Mouse (Mus musculus): Measurements from ENCODE around the gene Hmga1.

DNA sequence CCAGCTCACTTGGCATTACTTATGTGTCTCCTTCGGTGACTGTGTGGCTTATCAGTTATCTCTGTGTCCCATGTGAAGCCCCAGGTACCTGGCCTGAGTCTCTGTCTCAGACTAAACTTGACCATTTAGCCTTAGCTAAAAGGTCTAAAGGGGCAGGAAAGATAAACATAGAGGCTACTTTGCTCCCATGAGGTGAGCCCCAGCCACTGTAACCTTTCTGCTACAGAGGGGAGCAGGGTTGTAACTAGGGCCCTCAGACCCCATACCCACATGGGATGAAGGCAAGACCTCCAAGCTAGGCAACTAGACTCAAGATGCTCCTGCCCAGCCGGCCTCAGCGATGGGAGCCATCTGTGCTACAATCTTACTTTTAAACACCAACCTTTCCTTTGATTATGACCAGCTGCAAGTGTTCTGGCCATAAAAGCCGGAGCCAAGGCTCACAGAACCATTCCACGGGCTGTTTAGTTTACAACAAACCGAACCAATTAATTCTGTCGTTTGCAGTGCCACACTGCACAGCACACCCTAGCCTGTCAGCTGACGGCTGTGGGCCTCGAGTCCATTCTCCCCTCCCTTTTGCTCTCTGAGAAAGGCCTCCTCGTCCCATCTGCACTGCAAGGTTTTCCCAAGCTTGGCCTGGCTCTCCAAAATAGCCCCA is 18.9 kb downstream of the Hmga1 start:
- TF ChIP-seq POLR2A (IDR thresholded peaks at IDR 0.05; ENCODE audit: extremely low read depth, insufficient read depth, low read length) (no peak), CTCF (IDR thresholded peaks at IDR 0.05; ENCODE audit: low read depth, low read length) (no peak)
